Mouse (Mus musculus) erythroblast, embryonic 14.5 days (primary cell): ENCODE data around the gene Tex36.

Experiments
- GATA1 ChIP-seq: IDR thresholded peaks from 2 replicates; pipeline ENCODE4 v1.6.1; 2012; ENCODE audit warnings: low read length, inconsistent platforms, mixed read lengths
- TAL1 ChIP-seq: IDR thresholded peaks from 3 replicates; pipeline ENCODE4 v1.6.1; 2012; ENCODE audit warnings: low read length, inconsistent platforms, mixed read lengths

DNA sequence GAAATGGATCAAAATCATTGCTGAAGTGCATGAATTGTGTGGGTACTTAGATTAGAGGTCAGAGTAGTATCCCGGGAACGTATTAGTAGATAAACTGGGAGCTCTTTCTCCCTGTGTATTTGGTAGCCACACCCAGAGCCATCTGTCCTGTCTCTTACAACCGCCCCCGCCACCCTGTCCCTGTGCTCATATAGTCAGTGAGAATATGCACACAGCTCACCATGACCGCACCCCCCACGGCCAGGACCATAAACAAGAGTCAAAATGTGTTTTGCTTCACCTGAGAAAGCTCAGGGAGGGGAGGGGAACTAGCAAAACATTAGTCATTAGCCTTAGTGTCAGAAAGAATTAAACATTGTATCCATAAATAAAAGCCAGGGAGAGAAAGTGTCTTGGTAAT lies 18.7 kb downstream of the Tex36 start:
- no peak for TF ChIP-seq TAL1
- TF ChIP-seq GATA1: no peak
